ENCODE assay signal across 21 mouse cellular contexts in the genomic region with DNA sequence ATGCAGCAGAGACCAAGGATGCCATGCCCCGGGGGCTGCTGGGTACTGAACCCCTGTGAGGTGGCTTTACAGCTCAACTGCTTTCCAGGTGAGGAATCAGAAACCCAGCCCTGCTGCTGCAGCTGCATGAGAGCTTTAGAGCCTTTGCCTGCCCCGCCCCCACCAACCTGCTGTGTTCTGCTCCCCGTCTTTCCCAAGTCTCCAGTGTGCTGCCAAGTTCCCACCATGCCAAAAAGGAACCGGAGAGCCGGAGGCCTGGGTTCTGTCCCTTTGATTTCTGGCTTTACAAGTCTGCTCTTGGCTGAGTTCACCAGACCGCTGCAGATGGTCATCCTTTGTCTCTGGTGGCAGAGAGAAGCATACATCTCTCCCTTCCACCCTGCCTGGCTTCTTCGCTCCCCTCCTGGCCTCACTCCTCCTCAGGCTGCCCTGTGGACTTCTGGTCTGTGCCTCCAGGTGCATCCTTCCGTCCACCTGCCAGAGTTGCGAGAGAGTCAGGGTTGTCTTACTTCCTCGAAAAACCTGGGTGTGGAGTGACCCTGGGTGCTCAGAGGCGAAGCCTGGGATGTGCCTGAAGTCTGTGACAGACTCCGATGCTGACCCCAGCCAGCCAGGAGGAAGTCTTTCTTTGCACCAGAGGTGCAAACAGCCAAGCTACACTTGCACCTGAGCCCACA.
A peak's percentile ranks its signal among the peaks of the same experiment; 100 is the strongest.
DNase-seq lines count a peak whose midpoint lies in the region; ATAC-seq and TF ChIP-seq lines count a peak whose summit lies in the region.
"Had no signal": no experiment of that assay in that cellular context is flagged by ENCODE, and none has a peak within 500 bp of the region (broad histone marks: within the 10 kb centered on the region; RNA-seq: fewer than 3 reads in every experiment).

No protein-coding gene starts in this region.

- H3K9me3 ChIP-seq in hindbrain, embryonic 16.5 days (ENCODE audit: control insufficient read depth, low read length): no peaks in the 10 kb centered on the region
- no peaks in the 10 kb centered on the region for H3K9me3 ChIP-seq in hindbrain, embryonic 13.5 days
- no peaks in the 10 kb centered on the region for H3K9me3 ChIP-seq in limb, embryonic 13.5 days
- H3K9me3 ChIP-seq in lung, postnatal 0 days (ENCODE audit: low read length): no peaks in the 10 kb centered on the region
- H3K9me3 ChIP-seq: heart, embryonic 10.5 days; liver, embryonic 15.5 days; megakaryocyte, embryonic 14.5 days; neural tube, embryonic 15.5 days had no signal

- no peak overlapping the region for H3K4me2 ChIP-seq in hindbrain, embryonic 16.5 days (ENCODE audit: low read length)
- no peak overlapping the region for H3K4me2 ChIP-seq in hindbrain, embryonic 13.5 days
- H3K4me2 ChIP-seq in limb, embryonic 13.5 days (replicated peaks): no peak overlapping the region
- H3K4me2 ChIP-seq in lung, postnatal 0 days (replicated peaks; ENCODE audit: low read depth, low read length): no peak overlapping the region
- H3K4me2 ChIP-seq: liver, embryonic 15.5 days; neural tube, embryonic 15.5 days had no signal

- no peak for TF ChIP-seq CTCF in lung, postnatal 0 days (IDR thresholded peaks at IDR 0.05)

- ATAC-seq in hindbrain, embryonic 16.5 days: peak; percentile 45; the same call in 1 of the 2 replicates
- ATAC-seq in hindbrain, embryonic 13.5 days (ENCODE audit: low FRiP score): no peak
- no peak for ATAC-seq in limb, embryonic 13.5 days (ENCODE audit: low FRiP score, low read depth)
- no peak for ATAC-seq in lung, postnatal 0 days
- ATAC-seq: forebrain, postnatal 0 days; inflammation-experienced regulatory T-cells, adult 6 months had no signal

- H3K4me3 ChIP-seq in hindbrain, embryonic 16.5 days (ENCODE audit: low read length): no peak overlapping the region
- H3K4me3 ChIP-seq in hindbrain, embryonic 13.5 days: no peak overlapping the region
- no peak overlapping the region for H3K4me3 ChIP-seq in limb, embryonic 13.5 days
- no peak overlapping the region for H3K4me3 ChIP-seq in lung, postnatal 0 days (ENCODE audit: low read depth, low read length)
- H3K4me3 ChIP-seq: erythroblast, embryonic 14.5 days; heart, embryonic 10.5 days; liver, embryonic 15.5 days; megakaryocyte, embryonic 14.5 days; myocyte; neural tube, embryonic 15.5 days had no signal

- peak; percentile 71 to 84 for DNase-seq in cerebellum, postnatal 10 days
- no peak for DNase-seq in cerebellum, adult 8-10 months
- peak; percentile 51 to 61 for DNase-seq in right cerebral cortex, postnatal 10 days (ENCODE audit: low spot score in 2 of 2)
- no peak for DNase-seq in right cerebral cortex, postnatal 36 days (ENCODE audit: low spot score in 2 of 2)
- no peak for DNase-seq in lung, postnatal 0 days (ENCODE audit: low spot score)
- DNase-seq: cerebellum, adult 11 months; forebrain, postnatal 0 days; gastrocnemius, postnatal 10 days; heart, postnatal 10 days; layer of hippocampus, postnatal 36 days; lung, postnatal 14 days had no signal

- H3K4me1 ChIP-seq in hindbrain, embryonic 16.5 days (ENCODE audit: control insufficient read depth, insufficient read depth, low read depth, low read length): no peaks in the 10 kb centered on the region; the same call in 1 of the 2 replicates
- H3K4me1 ChIP-seq in hindbrain, embryonic 13.5 days (replicated peaks): 0 out of 2 replicates have a peak, but pooled peaks cover 4% of the 10 kb centered on the region
- H3K4me1 ChIP-seq in limb, embryonic 13.5 days: peaks cover 7% of the 10 kb centered on the region
- no peaks in the 10 kb centered on the region for H3K4me1 ChIP-seq in lung, postnatal 0 days (ENCODE audit: insufficient read depth, low read depth, low read length)
- H3K4me1 ChIP-seq: liver, embryonic 15.5 days; megakaryocyte, embryonic 14.5 days; neural tube, embryonic 15.5 days had no signal

- H3K36me3 ChIP-seq in hindbrain, embryonic 16.5 days (ENCODE audit: control insufficient read depth, insufficient read depth, low read length): no peaks in the 10 kb centered on the region
- no peaks in the 10 kb centered on the region for H3K36me3 ChIP-seq in hindbrain, embryonic 13.5 days
- no peaks in the 10 kb centered on the region for H3K36me3 ChIP-seq in limb, embryonic 13.5 days
- H3K36me3 ChIP-seq in lung, postnatal 0 days (ENCODE audit: insufficient read depth, low read length): no peaks in the 10 kb centered on the region
- H3K36me3 ChIP-seq: heart, embryonic 10.5 days; liver, embryonic 15.5 days; neural tube, embryonic 15.5 days had no signal

- H3K27me3 ChIP-seq in hindbrain, embryonic 16.5 days (replicated peaks; ENCODE audit: control insufficient read depth, insufficient read depth, low read length): no peaks in the 10 kb centered on the region; the same call in 1 of the 2 replicates
- peaks cover 11% of the 10 kb centered on the region for H3K27me3 ChIP-seq in hindbrain, embryonic 13.5 days
- H3K27me3 ChIP-seq in limb, embryonic 13.5 days: peaks cover 83% of the 10 kb centered on the region
- H3K27me3 ChIP-seq in lung, postnatal 0 days (replicated peaks; ENCODE audit: insufficient read depth, low read length): no peaks in the 10 kb centered on the region; the same call in 1 of the 2 replicates
- H3K27me3 ChIP-seq: liver, embryonic 15.5 days; neural tube, embryonic 15.5 days had no signal

- 62% methylated on average over 12 of the region's 12 CpGs for WGBS in hindbrain, embryonic 16.5 days
- 72% methylated on average over 12 of the region's 12 CpGs for WGBS in hindbrain, embryonic 13.5 days
- 57% methylated on average over 12 of the region's 12 CpGs for WGBS in limb, embryonic 13.5 days
- 67% methylated on average over 12 of the region's 12 CpGs for WGBS in lung, postnatal 0 days

- TF ChIP-seq EP300 in lung, postnatal 0 days (IDR thresholded peaks at IDR 0.05): no peak

- no peak overlapping the region for H3K9ac ChIP-seq in hindbrain, embryonic 16.5 days (ENCODE audit: low read depth, low read length)
- no peak overlapping the region for H3K9ac ChIP-seq in hindbrain, embryonic 13.5 days
- 0 out of 2 replicates have a peak overlapping the region, but pooled peaks have one; percentile 25 for H3K9ac ChIP-seq in limb, embryonic 13.5 days
- no peak overlapping the region for H3K9ac ChIP-seq in lung, postnatal 0 days (replicated peaks; ENCODE audit: low read depth)
- H3K9ac ChIP-seq: forebrain, postnatal 0 days; liver, embryonic 15.5 days; neural tube, embryonic 15.5 days had no signal

- H3K27ac ChIP-seq in hindbrain, embryonic 16.5 days (ENCODE audit: low read depth, low read length): no peak overlapping the region
- no peak overlapping the region for H3K27ac ChIP-seq in hindbrain, embryonic 13.5 days
- H3K27ac ChIP-seq in limb, embryonic 13.5 days: no peak overlapping the region
- H3K27ac ChIP-seq in lung, postnatal 0 days (ENCODE audit: low read length): no peak overlapping the region
- H3K27ac ChIP-seq: heart, embryonic 10.5 days; liver, embryonic 15.5 days; neural tube, embryonic 15.5 days had no signal

Comparison
In these comparisons a context has a peak if more than half of its experiments do, and no peak if none do; other contexts are left out.
1. DNase-seq: peak in cerebellum, postnatal 10 days (2 of 2) and right cerebral cortex, postnatal 10 days (2 of 2); none in cerebellum, adult 8-10 months (single experiment), right cerebral cortex, postnatal 36 days (0 of 2) and lung, postnatal 0 days (single experiment).